Mouse (Mus musculus): Measurements from ENCODE around the gene Klk1b24. TPM values are rescaled to one million over a fixed set of nuclear protein-coding genes. Genes with fewer than 3 reads are reported as not detected.
"Not testable (repeated sequence)": the region's sequence is repeated elsewhere in the genome, so short reads cannot be mapped to it uniquely, and the experiment has no call there.

Gene Klk1b24
- not detected for polyA plus RNA-seq (2012; fragmentation: generic; extraction: Trizol)

DNA sequence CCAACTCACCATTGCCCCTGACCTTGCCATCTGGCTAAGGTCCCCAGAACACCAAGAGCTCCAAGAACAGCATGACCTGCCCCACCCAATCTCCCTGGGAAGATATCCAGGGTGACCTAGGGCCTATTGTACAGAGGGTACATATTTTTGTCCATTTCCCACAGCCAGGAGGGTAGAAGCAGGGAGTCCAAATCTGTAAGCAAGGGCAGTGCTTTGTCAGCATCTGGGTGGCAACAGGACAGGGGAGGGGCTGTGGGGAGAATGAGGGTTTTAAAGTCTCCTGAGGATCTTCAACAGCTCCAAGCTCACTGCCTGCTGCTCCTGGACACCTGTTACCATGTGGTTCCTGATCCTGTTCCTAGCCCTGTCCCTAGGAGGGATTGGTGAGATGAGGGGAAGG is at the start of gene Klk1b24:
TSS of gene Klk1b24 (plus strand) at position 301 of the 400 bp plus-strand sequence.
- not testable (repeated sequence) for H3ac ChIP-seq (ENCODE audit: control insufficient read depth, insufficient read length); H3K4me3 ChIP-seq; H3K36me3 ChIP-seq (ENCODE audit: control insufficient read depth, insufficient read depth); H3K27me3 ChIP-seq (ENCODE audit: control insufficient read depth, insufficient read depth, insufficient read length); H3K79me2 ChIP-seq (ENCODE audit: control insufficient read depth, insufficient read depth); H3K4me2 ChIP-seq (ENCODE audit: low read depth)

- Histone ChIP-seq H3ac (ENCODE audit: control insufficient read depth, insufficient read length) (no peak overlapping the region), H3K79me2 (ENCODE audit: control insufficient read depth, insufficient read depth) (no peaks in the 10 kb centered on the region)
Observed at GRCm38 (mm10) chr7:44179299-44180045, 8.6 kb upstream of the Klk1b24 start.

DNA sequence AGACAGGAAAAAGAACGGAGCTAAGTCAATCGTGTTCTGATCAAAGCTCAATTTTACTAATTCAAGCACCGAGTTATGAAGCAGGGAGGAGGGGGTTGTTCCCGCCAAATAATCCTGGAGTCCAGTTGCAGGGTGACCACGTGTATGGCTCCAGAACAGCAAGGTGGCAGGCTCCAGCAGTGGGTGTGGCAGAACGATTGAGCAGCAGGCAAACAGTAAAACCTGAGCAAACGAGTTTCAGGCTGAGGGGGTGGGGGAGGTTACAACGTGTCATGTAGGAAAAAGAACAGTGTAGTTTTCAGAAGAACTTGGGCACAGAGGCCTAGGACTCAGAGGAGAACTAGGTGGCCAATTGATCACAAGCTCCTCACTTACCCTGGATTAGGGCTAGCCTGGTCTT is 1.5 kb upstream of the Klk1b24 start:
- H3K79me2 ChIP-seq (ENCODE audit: control insufficient read depth, insufficient read depth); H3K4me2 ChIP-seq (ENCODE audit: low read depth): not testable (repeated sequence)

More at GRCm38 (mm10) chr7:44179299-44180045, 8.6 kb upstream of the Klk1b24 start:
- Histone ChIP-seq H3K36me3 (ENCODE audit: control insufficient read depth, insufficient read depth) (no peaks in the 10 kb centered on the region), H3K4me3 (no peak overlapping the region), H3K27me3 (ENCODE audit: control insufficient read depth, insufficient read depth, insufficient read length) (no peaks in the 10 kb centered on the region), H3K4me2 (ENCODE audit: low read depth) (no peak overlapping the region)
- no peak for TF ChIP-seq SRF (IDR thresholded peaks at IDR 0.05; ENCODE audit: control insufficient read depth, insufficient read length, low read depth)
- TF ChIP-seq TCF3 (IDR thresholded peaks at IDR 0.05; ENCODE audit: insufficient read length, low read depth): no peak
- TF ChIP-seq USF1 (IDR thresholded peaks at IDR 0.05; ENCODE audit: low read depth): no peak
- no peak for TF ChIP-seq MAX (IDR thresholded peaks at IDR 0.05; ENCODE audit: low read depth)
- TF ChIP-seq TCF12 (IDR thresholded peaks at IDR 0.05; ENCODE audit: insufficient read depth, poor library complexity, severe bottlenecking): no peak

GRCm38 (mm10) chr7:44193466-44193865 is 5.4 kb downstream of the Klk1b24 start:
- not testable (repeated sequence) for H3K27me3 ChIP-seq (ENCODE audit: control insufficient read depth, insufficient read depth, insufficient read length); H3K36me3 ChIP-seq (ENCODE audit: control insufficient read depth, insufficient read depth); H3K4me3 ChIP-seq; H3K79me2 ChIP-seq (ENCODE audit: control insufficient read depth, insufficient read depth); H3ac ChIP-seq (ENCODE audit: control insufficient read depth, insufficient read length); H3K4me2 ChIP-seq (ENCODE audit: low read depth)

More for the DNA sequence above, 1.5 kb upstream of the Klk1b24 start:
- not testable (repeated sequence) for H3K36me3 ChIP-seq (ENCODE audit: control insufficient read depth, insufficient read depth); H3K4me3 ChIP-seq; H3K27me3 ChIP-seq (ENCODE audit: control insufficient read depth, insufficient read depth, insufficient read length); H3ac ChIP-seq (ENCODE audit: control insufficient read depth, insufficient read length)

DNA sequence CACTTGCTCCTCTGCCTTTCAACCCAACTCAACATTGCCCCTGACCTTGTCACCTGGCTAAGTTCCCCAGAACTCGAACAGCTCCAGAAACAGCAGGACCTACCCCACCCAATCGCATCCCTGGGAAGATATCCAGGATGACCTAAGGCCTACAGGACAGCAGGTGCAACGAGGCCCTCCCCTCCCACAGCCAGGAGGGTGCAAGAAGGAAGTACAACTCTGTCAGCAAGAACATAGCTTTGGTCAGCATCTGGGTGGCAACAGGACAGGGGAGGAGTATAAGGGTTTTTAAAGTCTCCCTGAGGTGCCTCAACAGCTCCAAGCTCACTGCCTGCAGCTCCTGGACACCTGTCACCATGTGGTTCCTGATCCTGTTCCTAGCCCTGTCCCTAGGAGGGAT is 9.9 kb downstream of the Klk1b24 start, which contains the start of gene Klk1b3:
TSS of gene Klk1b3 (plus strand) at position 301 of the 400 bp plus-strand sequence.
- Histone ChIP-seq H3K27me3 (ENCODE audit: control insufficient read depth, insufficient read depth, insufficient read length) (no peaks in the 10 kb centered on the region), H3K79me2 (ENCODE audit: control insufficient read depth, insufficient read depth) (no peaks in the 10 kb centered on the region), H3K4me3 (no peak within 1 kb of the TSS), H3K4me2 (ENCODE audit: low read depth) (no peak within 1 kb of the TSS), H3K36me3 (ENCODE audit: control insufficient read depth, insufficient read depth) (no peaks in the 10 kb centered on the region), H3ac (ENCODE audit: control insufficient read depth, insufficient read length) (no peak within 1 kb of the TSS)
- TF ChIP-seq TCF3 (IDR thresholded peaks at IDR 0.05; ENCODE audit: insufficient read length, low read depth): no peak
- no peak for TF ChIP-seq CEBPB (IDR thresholded peaks at IDR 0.05; ENCODE audit: insufficient read depth, poor library complexity, severe bottlenecking)
- TF ChIP-seq TCF12 (IDR thresholded peaks at IDR 0.05; ENCODE audit: insufficient read depth, poor library complexity, severe bottlenecking): no peak
- no peak for TF ChIP-seq MYOG (IDR thresholded peaks at IDR 0.05; ENCODE audit: control insufficient read depth in 1 of 3, insufficient read depth in 1 of 3, insufficient read length in 2 of 3, low read depth in 2 of 3)
- TF ChIP-seq MAX (IDR thresholded peaks at IDR 0.05; ENCODE audit: low read depth): no peak

DNA sequence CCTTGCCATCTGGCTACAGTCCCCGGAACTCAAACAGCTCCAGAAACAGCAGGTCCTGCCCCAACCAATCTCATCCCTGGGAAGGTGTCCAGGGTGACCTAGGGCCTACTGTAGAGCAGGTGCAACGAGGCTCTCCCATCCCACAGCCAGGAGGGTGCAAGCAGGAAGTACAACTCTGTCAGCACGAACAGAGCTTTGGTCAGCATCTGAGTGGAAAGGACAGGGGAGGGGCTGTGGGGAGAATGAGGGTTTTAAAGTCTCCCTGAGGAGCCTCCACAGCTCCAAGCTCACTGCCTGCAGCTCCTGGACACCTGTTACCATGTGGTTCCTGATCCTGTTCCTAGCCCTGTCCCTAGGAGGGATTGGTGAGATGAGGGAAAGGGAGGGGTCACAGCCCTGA is 19.1 kb downstream of the Klk1b24 start, which contains the start of gene Klk1b4:
TSS of gene Klk1b4 (plus strand) at position 301 of the 400 bp plus-strand sequence.
- H3ac ChIP-seq (ENCODE audit: control insufficient read depth, insufficient read length); H3K36me3 ChIP-seq (ENCODE audit: control insufficient read depth, insufficient read depth); H3K27me3 ChIP-seq (ENCODE audit: control insufficient read depth, insufficient read depth, insufficient read length); H3K4me2 ChIP-seq (ENCODE audit: low read depth); H3K4me3 ChIP-seq; H3K79me2 ChIP-seq (ENCODE audit: control insufficient read depth, insufficient read depth): not testable (repeated sequence)

GRCm38 (mm10) chr7:44208307-44208706 is 20.3 kb downstream of the Klk1b24 start:
- Histone ChIP-seq H3K4me2 (ENCODE audit: low read depth) (no peak overlapping the region), H3K4me3 (no peak overlapping the region), H3K36me3 (ENCODE audit: control insufficient read depth, insufficient read depth) (no peaks in the 10 kb centered on the region), H3ac (ENCODE audit: control insufficient read depth, insufficient read length) (no peak overlapping the region), H3K79me2 (ENCODE audit: control insufficient read depth, insufficient read depth) (no peaks in the 10 kb centered on the region), H3K27me3 (ENCODE audit: control insufficient read depth, insufficient read depth, insufficient read length) (no peaks in the 10 kb centered on the region)
- no peak for TF ChIP-seq SRF (IDR thresholded peaks at IDR 0.05; ENCODE audit: control insufficient read depth, insufficient read length, low read depth)
- TF ChIP-seq TCF3 (IDR thresholded peaks at IDR 0.05; ENCODE audit: insufficient read length, low read depth): no peak
- TF ChIP-seq MAX (IDR thresholded peaks at IDR 0.05; ENCODE audit: low read depth): no peak
- TF ChIP-seq MYOG (IDR thresholded peaks at IDR 0.05; ENCODE audit: control insufficient read depth in 1 of 3, insufficient read depth in 1 of 3, insufficient read length in 2 of 3, low read depth in 2 of 3): no peak
- TF ChIP-seq TCF12 (IDR thresholded peaks at IDR 0.05; ENCODE audit: insufficient read depth, poor library complexity, severe bottlenecking): no peak
- TF ChIP-seq E2F4 (IDR thresholded peaks at IDR 0.05; ENCODE audit: insufficient read depth): no peak
- TF ChIP-seq USF1 (IDR thresholded peaks at IDR 0.05; ENCODE audit: low read depth): no peak
- no peak for TF ChIP-seq POLR2A (IDR thresholded peaks at IDR 0.05; ENCODE audit: insufficient read length, low read depth)
- TF ChIP-seq REST (IDR thresholded peaks at IDR 0.05; ENCODE audit: insufficient read depth, insufficient read length): no peak
